Mouse (Mus musculus) intestine, embryonic 14.5 days (tissue): ENCODE results near the gene Gm49380. TPM values are rescaled to one million over a fixed set of nuclear protein-coding genes. Genes with fewer than 3 reads are reported as not detected.
A peak's percentile ranks its signal among the peaks of the same experiment; 100 is the strongest.

Experiments
- ATAC-seq: fragments of 200-750 bp; cut with Nextera tagmentation; replicated peaks from 2 replicates; pipeline ENCODE4 v1.8.0; 2017; ENCODE audit warnings: low read depth, moderate number of reproducible peaks, moderate TSS enrichment, moderate library complexity; ENCODE audit not compliant: low FRiP score, low TSS enrichment
- DNase-seq: peaks from one replicate; pipeline ENCODE4 v3.0.0-alpha.2; 2018; ENCODE audit warnings: low spot score
- H3K27ac ChIP-seq: fragments of 300-500 bp; sonication (generic); 2 replicates; pipeline ENCODE4 v1.5.1; 2014; ENCODE audit warnings: low read depth, mild to moderate bottlenecking, control low read depth
- H3K27me3 ChIP-seq: fragments of 300-500 bp; sonication (generic); replicated peaks from 2 replicates; pipeline ENCODE4 v1.6.1; 2014; ENCODE audit warnings: low read length, control low read depth; ENCODE audit not compliant: control insufficient read depth, insufficient read depth
- H3K36me3 ChIP-seq: fragments of 300-500 bp; sonication (generic); 2 replicates; pipeline ENCODE4 v1.6.1; 2014; ENCODE audit warnings: low read length, control low read depth; ENCODE audit not compliant: control insufficient read depth, insufficient read depth
- H3K4me1 ChIP-seq: fragments of 300-500 bp; sonication (generic); replicated peaks from 2 replicates; pipeline ENCODE4 v1.6.1; 2014; ENCODE audit warnings: low read length, control low read depth, mixed read lengths; ENCODE audit not compliant: control insufficient read depth, insufficient read depth
- H3K4me2 ChIP-seq: fragments of 300-500 bp; sonication (generic); 2 replicates; pipeline ENCODE4 v1.6.1; 2014; ENCODE audit warnings: low read length
- H3K4me3 ChIP-seq: fragments of 300-500 bp; sonication (generic); 2 replicates; pipeline ENCODE4 v1.5.1; 2014; ENCODE audit warnings: low read depth, low read length, control low read depth, mixed read lengths
- H3K9ac ChIP-seq: fragments of 300-500 bp; sonication (generic); 2 replicates; pipeline ENCODE4 v1.6.1; 2014; ENCODE audit warnings: mild to moderate bottlenecking, low read length
- H3K9me3 ChIP-seq: fragments of 300-500 bp; sonication (generic); 2 replicates; pipeline ENCODE4 v1.6.1; 2016; ENCODE audit warnings: low read length, control low read depth; ENCODE audit not compliant: control insufficient read depth
- WGBS: fragments of 180-500 bp; shearing (Covaris S2); extraction: QIAGEN DNeasy Blood & Tissue Kit; methylation state at CpG from one replicate; pipeline ENCODE4 v1.1.7; 2014; 5-methylcytosine and 5-hydroxymethylcytosine counted together
- polyA plus RNA-seq: library from polyadenylated mRNA; unstranded; fragments of >200 nt; fragmentation: Nextera tagmentation; extraction: Ambion mirVana; gene quantifications from 2 replicates; pipeline ENCODE4 v1.2.1, GENCODE M21; 2014

Gm49380 gene
- polyA plus RNA-seq, 1 experiment from 2014 or later, result 0.14 TPM

DNA sequence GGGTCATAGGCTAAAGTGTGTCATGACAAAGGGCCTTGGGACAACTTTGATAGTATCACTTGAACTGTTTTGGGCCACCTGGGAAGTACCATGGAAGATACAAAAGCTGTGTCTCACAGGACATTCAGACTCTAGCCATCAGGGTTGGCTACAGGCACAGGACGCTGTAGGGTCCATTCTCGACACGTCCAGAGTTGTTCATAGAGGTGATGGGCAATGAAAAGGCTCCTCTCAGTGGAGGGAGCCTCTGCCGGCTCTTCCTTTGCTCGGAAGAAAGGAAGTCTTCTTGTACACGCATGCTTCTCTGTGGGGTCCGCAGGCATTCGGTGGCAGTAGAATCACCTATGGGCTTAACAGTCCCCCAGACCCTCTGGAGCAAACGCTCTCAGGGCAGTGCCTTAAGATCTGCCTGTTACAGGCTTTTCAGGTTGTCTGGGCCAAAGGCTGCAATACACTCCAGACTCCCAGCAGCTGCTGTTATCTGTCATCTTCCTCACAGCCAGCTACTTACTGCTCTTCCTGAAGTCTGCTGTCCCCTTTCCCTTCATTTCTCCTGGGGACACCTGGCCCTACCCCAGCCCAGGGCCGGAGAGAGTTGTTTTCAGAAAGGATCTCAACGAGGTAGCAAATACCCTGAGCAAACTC, 35.9 kb downstream of the Gm49380 start:
- ATAC-seq (no peak), DNase-seq (no peak)
- no peak overlapping the region for H3K4me2 ChIP-seq
- no peak overlapping the region for H3K9ac ChIP-seq
- H3K27me3 ChIP-seq, result no peaks in the 10 kb centered on the region
- 85% methylated on average over 11 of the region's 11 CpGs for WGBS
- no peaks in the 10 kb centered on the region for H3K36me3 ChIP-seq
- H3K27ac ChIP-seq, result no peak overlapping the region
- peaks cover 11% of the 10 kb centered on the region for H3K4me1 ChIP-seq
- H3K9me3 ChIP-seq, result no peaks in the 10 kb centered on the region
- H3K4me3 ChIP-seq, result no peak overlapping the region

DNA sequence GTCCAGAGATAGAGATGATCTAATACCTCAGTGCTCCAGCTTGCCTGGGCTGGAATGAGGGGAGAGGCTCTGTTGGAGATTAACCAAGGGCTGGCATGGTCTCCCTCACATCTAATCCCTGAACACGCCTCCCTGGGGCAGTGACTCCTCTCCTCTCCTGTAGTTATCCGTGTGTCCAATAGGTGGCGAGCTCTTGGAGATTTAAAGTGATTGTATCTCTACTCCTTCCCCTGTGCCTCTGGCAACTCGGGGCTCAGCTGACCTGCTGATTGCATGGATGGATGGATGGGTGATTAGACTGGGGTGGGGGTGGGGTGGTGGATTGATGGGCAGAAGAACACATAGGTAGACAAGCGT, 36.6 kb downstream of the Gm49380 start:
- H3K4me3 ChIP-seq, result no peak overlapping the region
- H3K4me2 ChIP-seq, result no peak overlapping the region
- H3K4me1 ChIP-seq, result peaks cover 17% of the 10 kb centered on the region
- no peak overlapping the region for H3K27ac ChIP-seq
- no peaks in the 10 kb centered on the region for H3K36me3 ChIP-seq
- peak; percentile 66 for DNase-seq
- ATAC-seq, result no peak
- H3K9me3 ChIP-seq, result no peaks in the 10 kb centered on the region
- no peak overlapping the region for H3K9ac ChIP-seq
- WGBS, result 24% methylated on average over 5 of the region's 5 CpGs
- H3K27me3 ChIP-seq, result no peaks in the 10 kb centered on the region

DNA sequence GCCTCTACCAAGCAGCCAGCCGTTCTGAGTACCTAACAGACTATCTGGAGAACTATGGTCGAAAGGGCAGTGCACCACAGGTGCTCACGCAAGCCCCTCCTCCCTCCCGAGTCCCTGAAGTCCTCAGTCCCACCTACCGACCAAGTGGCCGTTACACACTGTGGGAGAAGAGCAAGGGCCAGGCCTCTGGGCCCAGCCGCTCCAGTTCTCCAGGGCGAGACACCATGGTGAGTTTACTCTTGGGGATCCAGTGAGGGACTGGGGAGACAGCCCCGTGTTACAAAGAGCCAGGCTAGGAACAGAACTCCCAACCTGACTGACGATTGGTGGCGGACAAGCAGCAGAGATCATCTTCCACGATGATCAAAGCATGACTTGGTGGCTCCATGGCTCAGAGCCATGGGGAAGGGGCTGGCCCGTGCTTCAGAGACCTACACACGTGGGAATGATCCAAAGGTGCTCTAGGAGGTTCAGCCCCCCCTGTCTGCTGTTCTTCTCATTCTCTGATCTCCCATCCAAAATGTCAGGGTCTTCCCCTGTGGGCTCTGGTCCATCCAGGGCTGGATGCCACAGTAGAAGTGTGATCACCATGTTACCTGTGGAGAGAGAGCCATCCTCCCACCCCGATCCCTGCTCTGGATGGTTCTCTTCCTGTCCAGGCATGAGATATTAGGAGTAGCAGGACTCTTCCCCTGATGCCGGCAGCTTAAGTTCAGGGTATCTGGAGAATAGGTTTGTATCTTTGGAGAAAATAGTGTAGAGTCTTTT, 37.1 kb downstream of the Gm49380 start:
- WGBS, result 66% methylated on average over 16 of the region's 16 CpGs

DNA sequence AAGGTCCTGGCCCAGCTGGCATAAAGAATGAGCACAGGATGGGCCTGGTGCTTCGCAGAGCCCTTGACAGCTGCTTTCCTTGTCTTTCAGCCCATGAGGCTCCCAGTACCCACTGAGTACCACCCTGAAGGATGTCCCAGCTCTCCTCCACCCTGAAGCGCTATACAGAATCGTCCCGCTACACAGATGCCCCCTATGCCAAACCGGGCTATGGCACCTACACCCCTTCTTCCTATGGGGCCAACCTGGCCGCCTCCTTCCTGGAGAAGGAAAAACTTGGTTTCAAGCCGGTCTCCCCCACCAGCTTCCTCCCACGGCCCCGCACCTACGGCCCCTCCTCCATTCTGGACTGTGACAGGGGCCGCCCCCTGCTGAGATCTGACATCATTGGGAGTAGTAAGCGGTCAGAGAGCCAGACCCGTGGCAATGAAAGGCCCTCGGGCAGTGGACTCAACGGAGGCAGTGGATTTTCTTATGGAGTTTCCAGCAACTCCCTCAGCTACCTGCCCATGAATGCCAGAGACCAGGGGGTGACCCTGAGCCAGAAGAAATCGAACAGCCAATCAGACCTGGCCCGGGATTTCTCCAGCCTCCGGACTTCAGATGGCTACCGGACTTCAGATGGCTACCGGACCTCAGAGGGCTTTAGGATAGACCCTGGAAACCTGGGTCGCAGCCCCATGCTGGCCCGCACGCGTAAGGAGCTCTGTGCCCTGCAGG, 37.9 kb downstream of the Gm49380 start:
- Histone ChIP-seq H3K9ac (no peak overlapping the region), H3K4me1 (peaks cover 25% of the 10 kb centered on the region), H3K4me3 (no peak overlapping the region), H3K9me3 (no peaks in the 10 kb centered on the region), H3K27ac (no peak overlapping the region), H3K27me3 (no peaks in the 10 kb centered on the region), H3K36me3 (no peaks in the 10 kb centered on the region), H3K4me2 (no peak overlapping the region)
- ATAC-seq (no peak), DNase-seq (no peak)
- WGBS, result 75% methylated on average over 24 of the region's 24 CpGs

More for the DNA sequence above, 37.1 kb downstream of the Gm49380 start:
- no peak for ATAC-seq
- Histone ChIP-seq H3K4me1 (peaks cover 19% of the 10 kb centered on the region), H3K9me3 (no peaks in the 10 kb centered on the region), H3K4me2 (no peak overlapping the region), H3K36me3 (no peaks in the 10 kb centered on the region), H3K4me3 (no peak overlapping the region), H3K27ac (no peak overlapping the region), H3K27me3 (no peaks in the 10 kb centered on the region), H3K9ac (no peak overlapping the region)
- no peak for DNase-seq

DNA sequence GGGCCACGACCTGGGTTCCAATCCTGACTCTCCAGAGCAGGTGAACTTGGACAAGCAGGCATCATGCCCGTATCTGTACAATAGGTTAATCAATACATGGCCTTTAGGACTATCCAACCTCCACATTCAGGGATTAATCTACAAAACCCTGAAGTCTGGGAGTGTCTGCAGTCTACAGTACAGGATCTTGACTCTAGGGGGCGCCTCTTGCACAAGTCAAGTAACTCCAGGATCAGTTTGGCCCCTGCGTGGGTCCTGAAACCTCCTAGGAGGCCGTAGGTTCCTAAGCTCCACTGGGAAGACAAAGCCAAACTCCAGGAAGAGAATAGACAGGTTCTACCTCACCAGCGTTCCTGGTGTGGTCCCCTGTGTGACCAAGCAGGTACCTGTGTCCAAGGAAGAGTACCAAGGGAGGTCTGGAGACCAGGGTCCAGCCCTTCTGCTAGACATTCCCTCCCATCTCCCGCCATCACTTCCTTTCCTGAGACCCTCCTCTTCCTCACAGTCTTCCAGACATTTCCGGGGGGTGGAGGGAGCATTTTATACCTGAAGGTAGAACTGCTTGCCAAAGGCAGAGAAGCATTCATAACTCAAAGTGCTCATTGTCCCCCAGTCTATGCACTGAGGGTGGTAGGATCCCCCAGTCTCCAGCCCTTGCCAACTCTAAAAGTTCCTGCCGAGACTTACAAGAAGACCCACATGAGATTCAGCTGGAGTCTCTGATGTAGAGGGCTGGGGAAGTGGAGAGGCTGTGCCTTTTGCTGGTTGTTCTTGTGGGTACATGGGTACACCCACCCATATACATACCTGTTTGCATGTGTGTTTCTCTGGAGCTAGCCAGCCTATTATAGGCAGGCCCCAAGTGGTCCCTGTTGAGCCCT, 38.7 kb downstream of the Gm49380 start:
- Histone ChIP-seq H3K9me3 (no peaks in the 10 kb centered on the region), H3K27me3 (no peaks in the 10 kb centered on the region), H3K9ac (no peak overlapping the region), H3K4me3 (no peak overlapping the region), H3K36me3 (no peaks in the 10 kb centered on the region), H3K4me2 (no peak overlapping the region), H3K27ac (no peak overlapping the region), H3K4me1 (peaks cover 25% of the 10 kb centered on the region)
- DNase-seq, result peak; percentile 50
- 61% methylated on average over 9 of the region's 9 CpGs for WGBS
- no peak for ATAC-seq

DNA sequence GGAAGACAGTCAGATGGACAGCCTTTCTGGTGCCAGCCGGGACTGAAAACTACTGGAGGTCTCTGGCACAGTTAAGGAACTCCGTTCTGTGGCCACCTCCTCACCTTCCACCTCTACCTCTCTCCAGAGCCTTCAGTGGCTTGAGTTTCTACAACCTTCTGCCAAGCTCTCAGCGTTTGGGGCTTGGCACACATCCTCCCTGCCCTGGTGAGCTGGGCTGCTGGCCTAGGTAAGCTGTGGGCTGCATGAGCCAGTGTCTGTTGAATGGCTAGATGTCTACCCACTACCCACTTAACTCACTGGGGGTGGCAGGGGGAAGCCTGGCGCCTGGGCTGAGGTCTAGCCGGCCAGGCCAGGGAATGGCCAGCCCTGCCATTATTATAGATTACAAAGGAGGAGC, 40.2 kb downstream of the Gm49380 start:
- H3K36me3 ChIP-seq, result no peaks in the 10 kb centered on the region
- H3K4me2 ChIP-seq, result no peak overlapping the region
- no peak overlapping the region for H3K4me3 ChIP-seq
- no peak for DNase-seq
- WGBS, result 66% methylated on average over 5 of the region's 5 CpGs
- peaks cover 16% of the 10 kb centered on the region for H3K4me1 ChIP-seq
- no peak overlapping the region for H3K27ac ChIP-seq
- no peaks in the 10 kb centered on the region for H3K9me3 ChIP-seq
- ATAC-seq, result no peak
- no peak overlapping the region for H3K9ac ChIP-seq
- H3K27me3 ChIP-seq, result no peaks in the 10 kb centered on the region

DNA sequence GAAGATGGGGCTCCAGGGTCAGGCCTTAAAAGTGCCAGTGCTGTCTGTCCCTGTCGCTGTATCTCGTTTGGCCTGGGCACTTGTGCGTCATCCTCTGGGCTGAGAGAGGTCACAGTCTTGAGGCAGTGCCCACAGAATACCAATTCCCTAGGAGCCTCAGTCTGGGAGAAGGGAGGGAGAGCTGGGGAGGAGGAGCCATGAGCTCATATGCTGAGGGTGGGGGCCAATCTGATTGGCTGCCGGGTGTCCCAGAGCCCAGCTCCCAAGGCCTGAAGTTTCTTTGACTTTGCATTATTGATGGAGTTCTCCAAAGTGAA, 40.7 kb downstream of the Gm49380 start:
- WGBS, result 39% methylated on average over 4 of the region's 4 CpGs
- no peaks in the 10 kb centered on the region for H3K9me3 ChIP-seq
- no peaks in the 10 kb centered on the region for H3K27me3 ChIP-seq
- H3K36me3 ChIP-seq, result no peaks in the 10 kb centered on the region
- H3K4me2 ChIP-seq, result no peak overlapping the region
- peaks cover 16% of the 10 kb centered on the region for H3K4me1 ChIP-seq
- no peak overlapping the region for H3K9ac ChIP-seq
- ATAC-seq (no peak), DNase-seq (peak; percentile 50)
- no peak overlapping the region for H3K4me3 ChIP-seq
- no peak overlapping the region for H3K27ac ChIP-seq

DNA sequence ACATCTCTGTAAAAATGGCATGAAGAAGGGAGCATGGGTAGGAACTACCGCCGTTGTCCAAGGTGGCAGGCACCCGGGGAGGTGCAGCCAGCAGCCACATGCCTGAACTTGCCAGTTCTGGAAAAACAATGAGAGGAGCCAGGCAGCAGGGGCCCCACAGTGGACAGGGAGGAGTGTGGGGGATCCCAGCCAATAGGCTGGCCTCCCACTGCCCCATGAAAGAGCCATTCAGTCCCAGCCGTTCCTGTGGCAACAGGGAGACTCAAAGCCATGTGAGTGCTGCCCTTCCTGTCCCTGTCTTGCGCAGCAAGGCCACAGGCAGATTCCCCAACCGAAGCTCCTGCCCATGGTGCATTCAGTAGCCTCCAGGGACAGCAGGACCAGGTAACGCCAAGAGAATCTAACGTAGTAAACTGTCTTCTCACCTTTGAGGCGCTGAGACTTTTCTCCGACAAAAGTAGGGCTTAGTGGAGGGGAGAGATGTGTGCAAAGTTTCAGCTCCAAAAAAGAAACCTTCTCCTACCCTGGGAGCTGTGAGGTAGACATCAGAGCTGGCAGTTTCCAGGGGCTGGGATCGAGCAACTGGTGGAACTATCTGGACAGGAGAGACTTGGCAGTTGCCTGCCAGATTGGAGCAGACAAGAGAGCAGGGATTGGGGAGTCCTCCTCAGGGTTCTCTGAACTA, 41.2 kb downstream of the Gm49380 start:
- no peak for ATAC-seq
- Histone ChIP-seq H3K9ac (no peak overlapping the region), H3K27ac (no peak overlapping the region), H3K4me2 (no peak overlapping the region), H3K4me1 (peaks cover 18% of the 10 kb centered on the region), H3K27me3 (no peaks in the 10 kb centered on the region), H3K9me3 (no peaks in the 10 kb centered on the region), H3K4me3 (no peak overlapping the region), H3K36me3 (no peaks in the 10 kb centered on the region)
- DNase-seq, result peak; percentile 53
- 40% methylated on average over 11 of the region's 11 CpGs for WGBS
